Mouse (Mus musculus): ENCODE results near the gene Arf6. TPM values are rescaled to one million over a fixed set of nuclear protein-coding genes. Genes with fewer than 3 reads are reported as not detected.
"Not testable (repeated sequence)": the region's sequence is repeated elsewhere in the genome, so short reads cannot be mapped to it uniquely, and the experiment has no call there.

The Arf6 gene
- total RNA-seq, 2 experiments from 2014 or later: 90.6 to 145 TPM

DNA sequence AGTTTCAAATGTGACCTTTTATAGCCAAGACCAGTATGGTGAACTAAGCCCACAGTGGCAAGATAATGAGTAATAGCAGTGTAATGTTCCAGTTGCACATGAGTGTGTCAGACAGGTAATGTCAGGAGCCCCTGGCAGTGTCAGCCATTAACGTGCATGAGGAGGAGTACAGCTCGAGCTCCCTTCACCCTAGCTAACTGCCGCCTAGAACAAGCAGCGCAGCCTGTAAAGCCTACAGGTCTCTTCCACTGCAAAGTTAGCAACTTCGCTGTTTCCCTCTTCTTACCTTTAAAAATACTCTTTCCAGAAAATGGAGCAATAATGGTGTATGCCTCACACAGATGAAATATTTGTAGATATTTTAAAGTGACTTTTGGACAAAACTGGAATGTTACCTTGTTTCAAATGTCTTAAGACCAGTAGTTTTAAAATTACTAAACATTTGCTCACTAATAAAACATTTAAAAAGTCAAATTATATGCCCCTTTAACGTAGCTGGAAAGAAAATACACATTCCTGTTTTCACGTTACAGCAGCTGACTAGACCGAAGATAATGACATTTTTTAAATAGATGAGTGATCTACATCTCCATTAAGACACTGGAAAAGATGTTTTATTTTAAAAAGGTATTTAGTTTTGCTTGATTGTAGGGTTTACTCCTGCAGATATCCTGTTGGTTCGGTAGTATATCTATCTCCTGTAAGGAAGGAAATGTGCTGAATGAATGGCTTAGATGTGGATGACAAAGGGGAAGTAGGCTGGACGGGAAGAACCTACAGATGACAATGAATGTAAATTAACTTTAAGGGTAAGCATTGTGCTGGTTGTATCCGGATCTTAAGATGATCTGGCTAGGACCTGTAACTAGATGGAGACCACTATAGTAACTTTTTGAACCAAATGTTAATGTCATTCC is 2.2 kb downstream of the Arf6 start:
- ATAC-seq (replicated peaks; ENCODE audit: poor library complexity): no peak

DNA sequence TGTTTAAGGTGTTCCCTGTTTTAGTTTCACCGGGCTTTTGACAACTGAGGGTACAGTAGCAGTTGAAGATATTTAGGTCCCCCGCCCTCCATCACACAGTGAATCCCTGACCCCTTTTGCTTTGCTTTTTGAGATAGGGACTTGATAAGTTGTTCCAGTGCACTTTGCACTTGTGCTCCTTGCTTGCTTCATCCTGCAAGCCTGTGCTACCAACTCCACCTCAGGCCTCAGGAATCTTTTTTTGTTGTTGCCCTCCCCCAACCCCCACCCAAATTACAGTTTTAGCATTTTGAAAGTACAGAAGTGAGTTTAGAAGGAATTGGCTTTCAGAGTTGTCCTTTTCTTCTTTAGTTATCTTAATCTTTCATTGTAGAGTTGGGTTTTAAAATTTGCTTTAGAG is 4.2 kb downstream of the Arf6 start:
- no peak for ATAC-seq (replicated peaks; ENCODE audit: poor library complexity)

DNA sequence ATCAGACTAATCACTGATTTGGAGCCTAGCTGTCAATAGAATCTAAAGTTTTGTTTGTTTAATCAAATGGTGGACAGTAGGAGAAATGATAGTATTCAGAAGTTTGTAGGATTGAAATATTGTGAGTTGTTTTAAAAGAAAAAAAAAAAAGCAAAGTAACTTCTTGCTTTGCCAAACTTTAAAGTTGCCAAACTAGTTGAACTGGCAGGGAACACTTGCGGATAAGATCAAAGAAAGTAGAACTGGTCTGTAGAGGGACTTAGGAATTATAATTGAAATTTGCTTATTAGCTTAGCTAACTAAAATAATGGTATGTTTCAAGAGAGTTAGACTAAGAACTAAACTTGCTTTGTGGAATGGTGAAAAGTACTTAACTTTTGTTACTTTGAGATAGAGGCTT is 5.2 kb downstream of the Arf6 start:
- no peak for ATAC-seq (replicated peaks; ENCODE audit: poor library complexity)

DNA sequence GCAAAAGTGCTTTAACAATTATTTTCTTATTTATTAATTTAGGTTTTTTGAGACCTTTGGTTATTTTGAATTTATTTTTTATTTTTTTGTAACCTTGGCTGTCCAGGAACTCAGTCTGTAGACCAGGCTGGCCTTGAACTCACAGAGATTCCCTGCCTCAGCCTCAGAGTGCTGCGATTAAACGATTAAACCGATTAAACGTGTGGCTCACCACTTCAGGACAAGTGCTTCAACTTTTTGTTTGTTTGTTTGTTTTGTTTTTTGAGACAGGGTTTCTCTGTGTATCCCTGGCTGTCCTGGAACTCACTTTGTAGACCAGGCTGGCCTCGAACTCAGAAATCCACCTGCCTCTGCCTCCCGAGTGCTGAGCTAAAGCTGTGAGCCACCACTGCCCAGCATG is 5.7 kb downstream of the Arf6 start:
- ATAC-seq (replicated peaks; ENCODE audit: poor library complexity): not testable (repeated sequence)

DNA sequence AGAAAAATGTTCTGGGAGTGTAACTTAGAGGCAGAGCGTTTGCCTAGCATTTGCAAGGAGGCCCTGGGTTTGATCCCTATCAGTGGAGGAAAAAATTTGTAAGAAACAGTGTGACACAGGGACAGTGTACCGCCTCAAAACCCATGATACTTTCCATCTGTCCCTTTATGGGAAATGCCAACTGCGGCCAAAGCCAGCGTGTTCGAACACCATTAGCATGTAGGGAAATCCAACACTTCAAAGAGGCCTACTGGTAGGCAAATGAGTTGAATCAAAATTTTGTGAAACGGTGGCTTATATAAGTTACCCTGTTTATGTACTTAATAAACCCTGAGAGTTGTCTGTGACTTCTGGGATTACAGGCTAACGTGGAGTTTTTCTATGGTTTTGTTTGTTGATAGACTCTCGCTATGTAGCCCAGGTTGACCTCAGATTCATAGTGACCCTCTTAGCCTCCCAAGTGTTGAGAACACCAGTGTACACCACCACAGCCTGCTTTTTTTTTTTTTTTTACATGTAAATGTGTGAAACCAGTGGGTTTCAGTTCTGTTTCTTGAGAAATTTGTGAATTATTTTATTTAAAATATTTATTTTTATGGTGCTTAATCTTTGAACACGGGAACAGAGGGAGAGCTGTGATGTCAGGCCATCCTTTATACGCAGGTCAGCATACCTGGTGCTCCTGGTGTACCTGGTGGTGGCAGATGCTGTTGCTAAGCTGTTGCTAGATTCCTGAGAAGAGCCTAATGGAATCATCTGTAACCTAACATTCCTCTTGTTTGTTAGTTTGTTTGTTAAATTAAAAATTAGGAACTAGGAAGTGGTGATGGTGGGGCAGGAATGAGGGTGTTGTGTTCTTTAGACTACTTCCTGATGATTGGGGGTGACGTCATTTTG is 6.9 kb downstream of the Arf6 start:
- no peak for ATAC-seq (replicated peaks; ENCODE audit: poor library complexity)

DNA sequence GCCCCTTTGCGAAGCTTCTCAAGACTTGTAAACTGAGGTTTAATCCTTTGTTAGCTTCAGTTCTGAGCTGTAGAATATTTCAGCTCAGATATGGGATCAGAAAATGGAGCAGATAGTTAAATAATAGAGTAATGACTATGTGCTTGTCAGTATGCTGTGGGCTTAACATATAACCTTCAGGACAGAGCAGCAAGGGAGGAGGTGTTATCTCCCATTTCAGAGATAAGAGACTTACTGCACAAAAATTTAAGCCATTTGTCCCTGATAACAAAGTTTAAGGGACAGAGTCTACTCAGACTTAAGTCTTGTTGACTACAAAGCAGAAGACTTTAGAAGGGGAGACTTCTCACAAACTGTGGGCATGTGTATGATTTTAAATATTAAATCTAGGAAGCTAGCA is 10.9 kb downstream of the Arf6 start:
- peak; percentile 40 for ATAC-seq (replicated peaks; ENCODE audit: poor library complexity)

DNA sequence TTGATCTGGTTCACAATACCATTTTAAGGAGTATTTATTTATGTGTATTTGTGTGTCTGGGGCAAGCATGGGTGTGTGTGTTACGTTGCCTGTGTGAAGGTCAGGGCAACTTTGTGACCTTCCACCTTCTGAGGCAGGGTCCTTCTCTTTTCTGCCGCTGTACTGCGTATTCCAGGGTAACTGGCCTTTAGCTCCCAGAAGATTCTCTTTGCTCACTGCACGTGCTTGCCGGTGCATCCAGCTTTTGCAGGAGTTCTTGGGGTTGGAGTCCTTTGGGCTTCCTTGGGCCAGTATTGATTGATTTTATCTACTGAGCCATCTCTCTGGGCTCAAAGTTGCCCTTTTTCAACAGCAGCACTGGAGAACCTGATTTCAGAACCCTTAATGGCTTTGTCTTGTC is 12.7 kb downstream of the Arf6 start:
- ATAC-seq (replicated peaks; ENCODE audit: poor library complexity): no peak

DNA sequence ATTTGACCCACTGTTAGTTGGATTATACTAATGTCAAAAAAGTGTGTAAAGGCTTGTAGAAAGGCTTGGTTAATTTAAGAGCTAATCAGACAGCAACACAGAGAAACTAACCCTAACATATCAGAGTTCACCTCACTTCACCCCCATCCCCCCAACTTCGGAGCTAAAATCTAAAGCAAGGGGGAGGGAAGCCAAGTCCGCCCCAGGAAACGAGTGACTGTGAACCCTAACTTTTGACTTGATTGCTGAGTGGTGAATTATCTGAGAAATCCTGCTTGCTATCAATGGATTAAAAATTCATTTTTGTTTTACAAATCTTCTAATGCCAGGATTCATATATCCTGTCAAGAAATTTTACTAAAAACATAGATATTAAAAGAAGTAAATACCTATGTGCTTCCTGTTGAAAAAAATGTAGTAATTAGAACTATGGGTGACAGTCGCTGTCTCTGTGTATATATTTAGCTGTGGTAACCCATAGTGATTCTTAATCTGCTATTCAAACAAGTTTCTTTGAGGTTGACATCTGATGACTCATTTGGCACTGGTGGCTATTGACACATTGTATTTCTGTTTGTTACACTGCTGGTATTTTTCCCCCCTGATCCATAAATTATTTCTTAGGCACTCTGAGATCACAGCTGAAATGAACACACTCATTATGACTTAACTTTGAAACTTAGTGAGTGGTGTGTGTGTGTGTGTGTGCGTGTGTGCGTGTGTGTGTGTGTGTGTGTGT is 13.8 kb downstream of the Arf6 start:
- peak; percentile 64 for ATAC-seq (replicated peaks; ENCODE audit: poor library complexity)

DNA sequence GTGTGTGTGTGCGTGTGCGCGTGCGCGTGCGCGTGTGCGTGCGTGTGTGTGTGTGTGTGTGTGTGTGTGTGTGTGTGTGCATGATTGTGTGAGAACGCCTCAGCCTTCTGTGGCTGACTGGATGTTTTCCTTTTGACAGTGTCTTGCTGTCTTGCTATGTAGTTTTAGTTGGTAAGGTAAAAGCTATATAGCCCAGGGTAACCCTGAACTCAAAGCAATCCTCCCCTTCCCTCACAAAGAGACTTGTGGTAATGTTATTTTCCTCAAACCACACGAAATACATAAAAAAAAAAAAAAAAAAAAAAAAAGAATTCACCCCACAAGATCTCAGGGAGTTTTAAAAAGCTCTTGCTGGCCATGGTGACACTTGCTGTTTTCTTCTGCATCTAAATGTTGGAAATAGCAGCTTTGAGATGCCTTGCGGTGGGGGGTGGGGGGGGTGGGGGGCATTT is 14.4 kb downstream of the Arf6 start:
- not testable (repeated sequence) for ATAC-seq (replicated peaks; ENCODE audit: poor library complexity)

DNA sequence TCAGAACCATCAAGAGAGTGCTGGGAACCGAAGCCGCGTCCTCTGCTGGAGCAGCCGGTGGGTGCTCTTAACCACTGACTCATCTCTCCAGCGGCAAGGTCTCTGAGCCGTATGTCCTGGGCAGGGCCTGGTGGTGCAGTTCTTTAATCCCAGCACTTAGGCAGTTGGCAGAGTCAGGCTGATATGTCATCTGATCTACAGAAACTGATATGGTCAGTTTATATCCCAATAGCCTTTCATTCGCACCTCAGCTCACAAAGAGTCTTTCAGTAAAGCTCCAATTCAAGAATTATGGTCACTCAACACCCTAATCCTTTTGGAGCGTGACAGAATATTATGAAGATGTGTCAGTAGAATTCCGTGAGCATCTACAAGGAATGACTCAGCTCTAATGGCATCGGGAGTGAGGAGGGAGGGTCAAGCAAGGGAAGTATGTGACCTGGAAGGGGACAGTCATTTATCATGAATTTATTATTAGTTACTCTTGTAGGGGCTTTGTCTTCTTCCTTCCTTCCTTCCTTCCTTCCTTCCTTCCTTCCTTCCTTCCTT is 16.4 kb downstream of the Arf6 start:
- no peak for ATAC-seq (replicated peaks; ENCODE audit: poor library complexity)

DNA sequence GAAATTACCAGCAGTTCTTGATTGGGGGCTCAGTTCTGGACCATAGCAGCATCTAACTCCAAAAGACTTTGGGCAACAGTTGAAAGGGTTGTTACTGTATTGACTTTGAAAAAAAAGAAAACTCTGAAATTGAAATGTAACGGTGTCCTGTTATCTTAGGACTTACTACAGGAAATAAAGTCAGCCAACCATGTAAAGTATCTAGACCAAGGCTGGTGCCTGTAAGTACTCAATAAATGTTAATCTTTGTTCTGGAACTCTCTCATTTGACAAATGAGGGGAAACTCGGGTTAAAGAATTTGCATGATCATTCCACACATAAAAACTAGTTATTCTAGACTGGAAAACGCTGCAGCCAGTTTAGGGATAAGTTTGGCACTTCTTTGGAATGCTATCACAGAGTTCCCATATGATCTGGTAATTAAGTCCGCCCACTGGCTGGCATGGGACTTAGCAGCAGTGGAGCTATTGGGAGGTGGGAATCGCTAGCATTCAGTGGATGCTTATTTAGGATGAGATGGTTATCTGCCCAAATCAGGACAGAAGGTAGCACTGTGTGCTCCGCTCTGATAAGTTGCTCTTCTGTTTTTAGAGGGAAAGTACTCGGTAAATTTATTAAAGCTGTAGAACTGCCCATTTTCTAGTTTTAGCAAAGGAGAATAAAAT is 17.5 kb downstream of the Arf6 start:
- ATAC-seq (replicated peaks; ENCODE audit: poor library complexity): no peak

DNA sequence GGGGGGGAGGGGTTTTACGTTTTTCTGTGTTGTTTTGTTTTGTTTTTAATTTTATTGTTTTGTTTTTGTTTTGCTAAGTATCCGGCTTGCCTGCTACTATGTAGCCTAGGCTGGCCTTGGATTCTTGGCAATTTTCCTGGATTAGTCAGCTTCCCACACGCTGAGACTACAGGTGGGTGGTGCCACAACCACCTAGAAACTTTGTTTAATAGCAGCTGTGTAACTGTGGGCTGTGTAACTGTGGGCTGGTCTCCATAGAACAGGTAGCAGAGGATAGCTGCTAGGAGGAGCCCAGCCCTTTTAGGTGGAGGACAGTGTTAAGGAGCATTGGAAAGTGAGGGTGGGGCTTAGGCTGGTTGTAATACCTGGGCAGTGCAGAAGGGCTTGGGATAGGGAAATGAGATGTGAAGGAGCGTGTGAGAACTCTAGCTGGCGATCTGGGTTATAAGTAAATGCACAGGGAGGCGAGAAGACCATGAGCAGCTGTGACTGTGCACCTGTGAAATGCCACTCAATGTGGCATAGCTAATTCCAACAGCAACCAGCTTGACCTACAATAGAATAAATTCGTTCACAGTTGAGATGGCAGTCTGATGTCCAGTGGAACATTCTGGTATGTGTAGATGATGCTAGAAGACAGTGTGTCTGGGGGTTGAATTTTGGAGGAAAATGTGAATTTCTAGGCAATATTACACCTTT is 18.2 kb downstream of the Arf6 start:
- no peak for ATAC-seq (replicated peaks; ENCODE audit: poor library complexity)

DNA sequence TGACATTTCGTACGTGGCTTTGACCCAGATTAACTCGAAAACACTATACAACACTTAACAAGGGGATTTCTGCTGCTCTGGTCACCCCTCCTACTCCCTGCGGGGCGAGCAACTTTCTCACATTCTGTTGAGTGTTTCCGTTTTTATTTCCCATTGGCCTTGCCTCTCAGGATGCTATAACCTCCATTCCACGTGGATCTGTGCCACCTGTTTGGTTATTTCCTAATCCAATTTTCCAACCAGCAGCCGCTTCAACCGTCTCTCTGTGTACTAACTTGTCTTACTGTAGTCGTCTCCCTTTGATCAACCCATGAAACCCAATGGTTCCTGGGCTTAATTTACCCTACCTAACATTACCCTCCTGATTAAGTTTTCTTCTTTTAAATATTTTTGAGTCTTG is 21.1 kb downstream of the Arf6 start:
- ATAC-seq (replicated peaks; ENCODE audit: poor library complexity): no peak

DNA sequence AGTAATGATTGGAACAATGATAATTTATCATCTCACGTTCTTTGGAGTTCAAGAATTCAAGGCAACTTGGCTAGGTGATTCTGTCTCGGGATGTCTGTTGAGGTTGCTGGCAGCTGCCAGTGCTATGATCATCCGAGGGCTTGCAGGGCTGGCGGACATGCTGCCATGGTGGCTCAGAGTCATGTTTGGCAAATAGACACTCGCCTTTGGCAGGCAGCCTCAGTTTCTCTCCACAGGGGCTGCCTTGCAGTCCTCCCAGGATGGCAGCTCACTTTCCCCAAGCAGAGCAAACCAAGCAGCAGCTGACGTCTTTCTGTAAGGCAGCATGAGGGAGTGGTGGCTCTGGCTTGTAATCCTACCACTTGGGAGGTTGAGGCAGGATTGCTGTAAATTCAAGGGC is 22.5 kb downstream of the Arf6 start:
- ATAC-seq (replicated peaks; ENCODE audit: poor library complexity): no peak

DNA sequence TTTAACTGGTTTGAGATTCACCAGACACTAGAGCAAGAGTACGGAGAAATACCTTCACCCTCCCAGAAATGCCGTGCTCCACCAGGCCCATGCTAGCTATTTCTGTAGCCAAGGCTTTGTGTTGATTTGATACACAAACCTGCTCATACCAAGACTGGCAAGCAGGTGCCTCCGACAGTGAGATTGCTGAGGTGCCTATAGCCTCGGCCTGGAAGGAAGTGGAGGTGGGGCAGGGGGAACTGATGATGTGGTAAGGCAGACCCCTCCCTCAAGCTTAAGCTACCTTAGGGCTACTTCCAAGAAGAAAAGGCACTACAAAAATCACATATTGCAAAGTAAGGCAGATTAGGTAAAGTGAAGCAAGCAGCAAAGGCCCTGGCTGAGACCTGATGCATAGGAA is 28.4 kb downstream of the Arf6 start:
- ATAC-seq (replicated peaks; ENCODE audit: poor library complexity): no peak

DNA sequence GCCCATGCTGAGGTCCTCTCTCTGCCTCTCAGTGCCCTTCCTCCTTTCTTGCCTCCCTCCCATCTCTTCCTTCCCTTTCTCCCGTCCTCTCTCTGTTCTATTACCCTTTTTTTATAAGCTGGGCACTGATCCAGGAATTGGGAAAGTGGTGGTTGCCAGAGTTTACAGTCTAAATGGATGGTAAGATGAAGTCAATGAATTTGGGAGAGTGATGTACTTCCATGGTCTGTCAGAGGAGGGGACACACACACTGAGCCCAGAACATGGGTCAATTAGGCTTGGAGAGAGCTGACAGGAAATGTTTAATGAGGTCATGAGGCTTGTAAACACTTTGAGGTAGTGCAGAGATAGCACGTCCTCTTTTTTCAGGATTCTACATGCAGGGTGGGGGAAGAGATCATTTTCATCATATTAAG is 28.9 kb downstream of the Arf6 start:
- peak; percentile 78 for ATAC-seq (replicated peaks; ENCODE audit: poor library complexity)

DNA sequence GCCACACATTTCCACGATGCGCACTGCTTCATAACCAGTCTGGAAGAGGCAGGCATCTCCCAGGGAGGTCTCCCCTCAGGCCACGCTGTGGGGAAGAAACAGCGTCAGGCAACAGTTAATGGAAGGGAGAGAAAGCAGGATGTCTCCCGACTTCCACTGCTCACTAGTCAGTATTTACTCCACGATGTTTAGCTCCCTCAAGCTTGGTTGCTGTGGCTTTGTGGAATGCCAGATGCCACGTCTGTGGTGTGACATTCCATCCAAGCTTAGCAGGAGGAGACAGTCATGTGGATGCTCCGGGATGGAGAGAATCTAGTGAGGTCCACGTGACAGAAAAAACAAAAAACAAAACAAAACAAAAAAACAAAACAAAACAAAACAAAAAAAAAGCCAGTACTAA is 30.1 kb downstream of the Arf6 start:
- ATAC-seq (replicated peaks; ENCODE audit: poor library complexity): no peak

DNA sequence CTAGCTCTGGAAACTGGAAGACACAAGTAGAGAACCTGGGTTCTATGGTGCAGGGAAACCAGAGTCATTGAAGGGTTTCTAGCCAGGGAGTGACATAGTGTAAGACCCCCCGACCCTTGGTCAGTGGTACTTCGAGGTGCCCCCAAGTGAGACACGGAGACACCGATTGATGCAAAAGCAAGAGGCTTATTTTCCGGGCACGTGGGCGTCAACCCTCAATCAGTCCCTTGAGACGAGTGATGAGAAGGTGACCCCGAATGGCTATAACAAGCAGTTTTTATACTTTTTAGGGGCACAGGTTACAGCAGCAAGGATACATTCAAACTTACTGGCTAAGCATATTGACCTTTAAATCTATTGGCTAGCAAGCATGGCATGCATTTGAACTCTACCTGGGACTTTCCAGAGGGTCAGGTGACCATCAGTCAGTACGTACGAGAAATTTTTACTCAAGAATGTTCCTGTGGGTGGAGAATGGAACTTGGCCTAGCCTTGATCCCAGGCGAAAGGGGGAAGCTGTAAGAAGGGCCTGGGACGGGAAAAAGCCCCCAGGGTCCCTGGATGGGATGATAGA is 30.7 kb downstream of the Arf6 start:
- no peak for ATAC-seq (replicated peaks; ENCODE audit: poor library complexity)

DNA sequence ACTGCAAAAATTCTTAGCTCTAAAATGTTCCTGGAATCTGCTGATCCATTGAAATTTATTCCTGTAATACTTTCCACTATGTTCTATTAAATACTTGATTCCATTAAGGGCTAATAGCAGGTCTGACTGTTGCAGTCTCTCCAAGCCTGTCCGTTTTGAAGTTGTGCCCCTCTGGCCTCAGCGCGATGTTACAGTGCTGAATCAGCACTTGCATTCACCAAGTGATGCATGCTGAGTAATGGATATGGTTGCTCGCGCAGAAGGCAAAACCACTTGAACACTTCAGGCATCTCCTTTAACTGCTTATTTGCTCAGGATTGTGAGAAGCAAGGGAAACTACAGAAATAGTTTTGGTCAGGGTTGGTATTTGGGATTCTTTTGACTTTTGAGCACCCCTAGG is 38.8 kb downstream of the Arf6 start:
- peak; percentile 44; the same call in 1 of the 2 replicates for ATAC-seq (replicated peaks; ENCODE audit: poor library complexity)
